Mouse (Mus musculus): ENCODE results near the gene Map7d1.
A peak's percentile ranks its signal among the peaks of the same experiment; 100 is the strongest.
"Not testable (repeated sequence)": the region's sequence is repeated elsewhere in the genome, so short reads cannot be mapped to it uniquely, and the experiment has no call there.

The Map7d1 gene

DNA sequence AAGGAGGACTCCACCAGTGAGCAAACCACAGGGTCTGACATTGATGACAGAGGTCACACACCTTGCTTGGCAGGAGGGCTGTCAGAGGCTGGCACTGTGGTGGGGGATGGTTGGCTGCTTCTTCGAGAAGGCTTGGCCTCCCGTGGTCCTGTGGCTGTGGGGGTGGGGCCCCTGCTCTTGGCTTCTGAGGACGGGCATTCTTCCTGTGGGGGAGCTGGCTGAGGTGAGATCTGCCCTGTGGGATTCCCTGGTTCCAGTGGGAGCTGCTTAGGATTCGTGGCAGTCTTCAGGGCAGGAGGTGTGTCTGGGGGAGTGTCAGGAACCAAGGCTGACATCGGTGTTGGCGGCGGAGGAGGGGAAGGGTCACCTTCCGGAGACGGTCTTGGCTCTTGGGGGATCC lies 14.2 kb downstream of the Map7d1 start:
- no peak for DNase-seq (ENCODE audit: extremely low spot score)

DNA sequence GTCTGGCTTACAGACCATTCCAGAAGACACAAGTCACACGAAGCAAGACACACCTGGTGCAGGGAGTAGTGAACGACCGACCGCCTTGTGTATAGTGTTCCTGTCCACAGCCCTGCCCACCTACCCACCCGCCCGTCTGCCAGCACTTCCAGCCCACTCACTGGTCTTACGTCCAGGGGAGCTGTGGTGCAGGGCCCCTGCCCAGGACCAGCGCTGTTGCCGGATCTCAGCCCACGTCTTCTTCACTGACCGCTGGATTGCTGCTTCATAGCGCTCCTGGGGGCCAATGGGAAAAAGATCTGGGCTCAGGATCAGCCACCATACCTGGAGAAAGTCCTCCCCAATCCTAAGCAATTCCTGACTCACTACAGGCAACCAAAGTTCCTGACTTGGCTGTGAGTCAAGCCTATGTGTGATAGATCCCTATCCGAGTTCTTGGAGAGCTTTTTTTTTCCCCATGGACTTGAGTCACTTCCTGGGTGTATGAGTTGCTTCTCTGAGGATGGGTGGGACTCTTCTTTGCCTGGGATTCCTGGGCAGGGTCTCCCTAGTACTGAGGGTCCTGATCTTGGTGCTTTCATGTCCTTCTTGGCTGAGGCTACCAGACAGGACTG lies 16.2 kb downstream of the Map7d1 start:
- DNase-seq (ENCODE audit: extremely low spot score), result no peak

DNA sequence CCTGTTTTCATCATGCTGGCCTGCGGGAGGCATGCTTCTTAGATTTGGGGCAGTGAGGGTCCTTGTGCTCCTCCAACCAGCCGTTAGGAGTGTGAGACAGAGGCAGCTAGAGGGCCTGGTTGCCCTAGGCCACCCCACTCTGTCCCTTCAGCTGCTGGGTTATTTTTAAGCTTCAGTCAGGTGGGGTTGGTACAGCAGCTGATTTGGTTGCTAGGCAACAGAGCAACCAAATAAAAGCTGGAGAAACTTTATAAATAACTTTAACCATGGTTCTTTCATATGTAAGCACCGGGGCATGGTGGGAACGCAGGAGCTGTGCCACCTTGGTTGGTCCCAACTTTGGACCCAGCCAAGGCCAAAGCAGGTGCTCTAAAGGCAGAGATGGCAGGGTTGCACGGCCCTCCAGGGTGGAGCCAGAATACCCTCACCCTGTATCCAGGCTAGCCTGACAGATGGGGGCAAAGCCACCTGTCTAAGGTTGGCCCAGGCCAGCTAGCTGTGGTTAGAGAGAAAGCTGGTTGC lies 18.4 kb downstream of the Map7d1 start:
- no peak for DNase-seq (ENCODE audit: extremely low spot score)

DNA sequence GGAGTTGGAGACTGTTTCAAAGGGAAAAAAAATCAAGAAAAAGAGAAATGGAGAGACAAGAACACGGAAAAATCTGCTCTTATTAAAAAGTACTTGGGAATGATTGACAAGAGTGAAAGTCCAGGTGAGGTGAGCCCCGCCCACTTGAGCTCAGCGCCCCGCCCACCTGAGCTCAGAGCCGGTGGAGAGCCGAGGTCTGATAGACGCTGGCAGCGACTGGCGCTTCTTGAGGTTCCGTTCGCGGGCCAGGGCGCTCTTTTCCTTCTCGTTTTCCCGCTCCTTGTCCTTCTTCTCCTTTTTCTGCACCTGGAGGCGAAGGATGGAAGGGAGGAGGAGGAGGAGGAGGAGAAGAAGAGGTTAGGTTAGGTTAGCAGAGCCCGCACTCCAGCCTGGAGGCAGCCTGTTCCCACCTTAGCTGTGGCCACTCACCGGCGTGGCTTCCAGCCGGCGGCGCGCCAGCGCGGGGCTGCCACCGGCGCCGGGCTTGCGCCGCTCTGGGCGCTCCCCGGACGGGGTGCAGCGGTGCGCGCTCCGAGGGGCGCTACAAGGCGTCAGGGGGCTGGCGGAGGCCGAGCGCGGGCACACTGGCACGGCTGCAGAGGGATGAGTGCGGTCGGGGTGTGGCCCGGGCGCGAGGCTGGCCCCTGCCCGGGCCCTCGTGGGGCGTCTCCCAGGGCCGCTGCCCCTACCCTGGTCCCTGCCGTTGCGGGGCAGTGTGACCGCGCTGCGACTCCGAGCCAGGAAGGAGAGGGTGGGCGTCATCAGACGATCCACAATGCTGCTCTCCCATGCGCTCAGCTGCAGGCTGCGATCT lies 19.5 kb downstream of the Map7d1 start:
- no peak for DNase-seq (ENCODE audit: extremely low spot score)

DNA sequence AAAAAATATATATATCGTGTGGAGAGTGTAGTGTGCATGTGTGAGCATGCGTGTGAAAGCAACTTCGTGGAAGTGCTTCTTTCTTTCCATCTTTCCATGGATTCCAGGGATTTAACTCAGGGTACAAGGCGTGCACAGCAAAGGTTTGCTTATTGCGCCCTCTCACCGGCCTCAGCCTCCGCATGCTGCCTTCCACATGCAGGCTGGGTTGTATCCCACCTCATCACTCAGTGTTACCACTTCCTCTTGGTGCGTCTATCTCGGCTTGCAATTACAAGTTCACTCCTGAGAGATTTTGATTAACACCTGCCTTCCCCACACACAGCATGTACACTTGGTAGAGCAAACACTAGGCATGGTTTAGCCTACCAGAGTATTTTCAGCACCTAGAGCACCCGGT lies 21.0 kb downstream of the Map7d1 start:
- DNase-seq (ENCODE audit: extremely low spot score), result no peak

DNA sequence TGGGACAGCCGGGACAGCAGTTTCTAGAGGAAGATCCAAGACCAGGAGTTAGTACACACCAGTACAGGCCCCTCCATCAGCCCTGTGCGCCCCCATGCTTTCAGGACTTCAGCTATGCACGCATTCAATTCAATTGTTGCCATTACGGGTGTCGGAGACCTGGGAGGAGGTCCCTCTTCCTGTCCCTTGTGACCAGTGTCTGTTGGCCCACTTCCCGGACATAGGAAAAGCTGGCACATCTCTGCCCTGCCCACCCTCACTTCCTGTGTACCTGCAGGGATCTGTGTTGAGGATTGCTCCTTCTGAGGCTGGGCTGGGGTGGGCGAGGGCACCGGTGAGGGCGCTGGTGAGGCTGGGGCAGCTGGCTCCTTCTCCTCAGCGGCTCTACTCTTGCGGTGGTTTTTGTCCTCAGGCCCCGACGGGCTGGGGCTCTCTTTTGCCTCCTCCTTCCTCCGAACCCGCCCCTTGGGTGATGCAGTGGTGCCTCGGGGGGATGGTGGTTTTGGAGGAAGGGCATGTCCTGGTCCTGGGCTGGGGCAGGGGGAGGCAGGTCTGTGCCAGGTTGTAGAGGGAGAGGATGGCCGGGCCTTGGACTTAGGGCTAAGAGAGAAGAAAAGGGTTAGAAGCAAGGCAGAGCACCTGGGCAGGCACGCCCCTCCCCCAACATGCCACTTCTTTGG lies 21.5 kb downstream of the Map7d1 start:
- no peak for DNase-seq (ENCODE audit: extremely low spot score)

DNA sequence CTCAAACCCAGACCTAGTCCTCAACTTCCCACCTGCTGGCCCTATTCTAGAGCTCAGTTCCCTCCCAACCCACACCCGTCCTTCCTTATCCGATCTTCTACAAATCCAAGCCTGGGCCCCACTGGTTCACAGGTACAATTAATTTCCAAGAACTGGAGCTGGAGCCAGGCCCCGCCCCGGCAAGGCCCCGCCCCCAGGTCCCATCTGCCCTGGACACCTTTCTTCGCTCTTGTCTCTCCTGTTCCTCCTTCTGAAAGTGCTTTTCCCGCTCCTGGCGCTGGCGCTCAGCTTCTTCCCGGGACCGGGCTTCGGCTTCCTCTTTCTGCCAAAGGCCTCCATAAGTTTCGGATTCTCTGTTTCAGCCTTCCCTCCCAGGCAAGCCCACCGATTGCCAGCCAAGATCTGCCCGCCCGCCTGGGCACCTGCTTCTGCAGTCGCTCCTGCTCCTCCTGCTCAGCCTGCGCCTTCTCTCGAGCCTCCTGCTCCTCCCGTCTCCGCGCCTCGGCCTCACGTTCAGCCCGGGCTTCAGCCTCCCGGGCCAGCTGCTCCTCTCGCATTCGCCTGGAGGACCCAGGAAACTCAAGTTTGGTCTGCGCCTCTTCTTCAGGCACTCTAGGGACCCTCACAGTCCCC lies 22.4 kb downstream of the Map7d1 start:
- no peak for DNase-seq (ENCODE audit: extremely low spot score)

DNA sequence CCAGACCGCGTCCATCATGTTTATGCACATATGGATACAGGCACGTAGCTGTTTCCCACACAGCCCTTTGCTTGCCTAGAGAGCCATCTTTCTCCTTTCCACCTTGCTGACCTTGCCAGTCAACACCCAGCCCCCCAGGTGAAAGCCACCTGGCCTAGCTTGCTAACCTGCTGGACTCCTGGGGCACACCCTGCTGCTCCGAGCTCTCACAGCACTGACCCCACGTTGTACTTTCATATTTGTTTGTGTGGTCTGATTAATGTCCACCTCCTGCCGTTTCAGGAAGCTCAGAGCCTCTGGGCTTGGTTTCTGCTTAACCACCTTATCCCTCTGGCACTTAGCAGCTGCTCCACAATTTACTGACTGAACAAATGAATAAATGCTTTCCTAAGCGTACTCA lies 26.2 kb downstream of the Map7d1 start:
- no peak for DNase-seq (ENCODE audit: extremely low spot score)

DNA sequence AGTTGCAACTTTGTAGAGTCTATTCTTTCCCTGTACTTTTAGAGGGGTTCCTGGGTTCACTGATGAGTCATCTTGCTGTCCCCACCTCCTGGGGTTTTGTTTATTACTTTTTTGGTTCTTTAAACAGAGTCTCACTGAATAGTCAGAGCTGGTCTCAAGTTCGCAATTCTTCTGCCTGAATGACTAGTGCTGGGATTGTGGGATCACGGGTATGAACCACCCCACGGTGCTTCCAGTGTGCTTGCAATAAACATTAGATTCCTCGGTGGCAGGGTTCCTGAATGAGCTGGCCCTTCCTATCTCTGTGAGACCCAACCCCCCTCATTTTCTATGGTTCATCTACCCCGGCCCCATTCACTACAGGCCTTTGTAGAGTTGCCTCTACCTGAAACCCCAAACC lies 28.0 kb downstream of the Map7d1 start:
- DNase-seq (ENCODE audit: extremely low spot score), result no peak

DNA sequence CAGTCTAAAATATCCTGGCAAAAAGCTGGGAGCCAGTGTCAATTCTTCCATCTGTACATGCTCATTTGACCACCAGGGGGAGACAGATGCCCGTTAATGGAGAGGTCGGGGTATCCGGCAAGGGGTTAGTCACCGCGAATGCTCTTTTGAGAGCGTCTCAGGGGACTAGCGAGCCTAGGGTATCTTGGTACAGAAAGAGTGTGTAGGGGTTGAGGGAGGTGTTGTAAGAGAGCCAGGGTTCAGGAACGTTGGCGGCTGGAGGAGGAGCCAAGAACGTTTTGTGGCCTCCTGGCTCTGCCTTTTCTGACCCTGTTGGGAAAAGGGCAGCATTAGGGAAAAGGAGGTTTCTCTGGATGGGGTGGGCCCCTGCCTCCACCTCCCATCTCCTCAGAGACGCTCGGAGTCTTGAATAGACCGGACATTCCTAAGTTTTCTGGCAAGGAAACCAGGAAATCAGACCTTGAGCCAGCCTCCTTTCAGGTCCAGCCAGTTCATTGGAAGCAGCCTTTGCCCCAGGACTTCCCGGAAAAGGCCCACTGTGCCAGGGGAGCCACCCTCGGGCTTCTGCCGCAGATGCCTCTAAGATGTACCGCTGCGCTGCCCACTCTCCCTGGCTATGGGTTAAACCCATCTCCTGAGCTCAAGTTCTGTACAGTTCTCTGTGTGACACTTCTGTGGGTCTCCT lies 28.9 kb downstream of the Map7d1 start:
- DNase-seq (ENCODE audit: extremely low spot score), result peak; percentile 88

DNA sequence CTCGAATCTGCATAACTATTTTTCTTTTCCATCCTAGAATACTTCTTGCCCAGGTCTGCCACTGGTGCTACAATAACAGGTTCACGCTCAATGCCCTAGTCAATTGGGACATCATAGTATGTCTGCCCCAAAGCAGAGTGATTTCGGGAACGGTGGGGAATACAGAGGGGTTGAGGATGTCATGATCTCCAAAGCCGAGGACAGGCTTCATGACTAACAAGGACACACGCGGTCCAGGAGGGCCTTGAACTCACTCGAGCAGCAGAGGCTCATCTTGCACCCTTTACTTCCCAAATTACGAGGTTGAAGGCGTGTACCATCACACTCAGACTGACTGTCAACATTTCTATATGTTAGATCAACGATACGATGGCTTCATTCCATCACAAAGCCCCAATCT lies 29.5 kb downstream of the Map7d1 start:
- DNase-seq (ENCODE audit: extremely low spot score), result no peak

DNA sequence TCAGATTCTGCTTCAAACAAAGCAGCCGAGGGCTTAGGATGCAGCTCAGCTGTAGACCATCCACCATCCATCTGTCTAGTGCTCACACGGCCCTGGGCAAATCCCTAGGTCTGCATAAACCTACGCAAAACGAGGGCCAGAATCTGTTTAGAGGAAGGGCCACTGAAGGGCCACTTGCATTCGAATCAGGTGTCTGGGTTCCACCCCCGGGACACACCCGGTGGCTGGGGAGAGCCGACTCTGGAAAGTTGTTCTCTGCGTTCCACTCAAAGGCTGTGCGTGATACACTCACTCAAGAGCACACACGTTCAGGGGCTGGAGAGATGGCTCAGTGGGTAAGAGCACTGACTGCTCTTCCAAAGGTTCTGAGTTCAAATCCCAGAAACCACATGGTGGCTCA lies 33.5 kb downstream of the Map7d1 start:
- DNase-seq (ENCODE audit: extremely low spot score), result no peak

DNA sequence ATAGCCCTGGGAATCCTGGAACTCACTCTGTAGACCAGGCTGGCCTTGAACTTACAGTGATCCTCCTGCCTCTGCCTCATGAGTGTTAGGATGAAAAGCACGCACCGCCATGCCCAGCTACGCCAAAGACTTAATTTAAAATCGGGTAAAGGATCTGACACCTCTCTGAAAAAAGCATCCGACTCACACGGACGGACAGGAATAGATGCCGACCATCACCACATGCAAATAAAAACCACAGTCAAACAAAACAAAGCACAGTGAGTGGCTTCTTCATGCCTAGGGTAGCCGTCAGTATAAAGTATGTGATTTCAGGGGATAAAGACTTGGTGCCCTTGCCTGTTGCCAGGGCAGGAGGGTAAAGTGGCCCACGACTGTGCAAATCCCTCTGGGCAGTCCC lies 36.1 kb downstream of the Map7d1 start:
- no peak for DNase-seq (ENCODE audit: extremely low spot score)

DNA sequence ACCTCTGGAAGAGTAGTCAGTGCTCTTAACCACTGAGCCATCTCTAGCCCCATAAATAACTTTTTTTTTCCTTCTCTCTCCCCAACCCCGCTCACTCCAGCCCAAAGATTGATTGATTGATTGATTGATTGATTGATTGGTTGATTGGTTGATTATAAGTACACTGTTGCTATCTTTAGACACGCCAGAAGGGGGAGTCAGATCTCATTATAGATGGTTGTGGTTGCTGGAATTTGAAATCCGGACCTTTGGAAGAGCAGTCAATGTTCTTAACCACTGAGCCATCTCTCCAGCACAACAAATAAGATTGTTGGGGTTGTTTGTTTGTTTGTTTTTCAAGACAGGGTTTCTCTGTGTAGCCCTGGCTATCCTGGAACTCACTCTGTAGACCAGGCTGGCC lies 36.6 kb downstream of the Map7d1 start:
- not testable (repeated sequence) for DNase-seq (ENCODE audit: extremely low spot score)

DNA sequence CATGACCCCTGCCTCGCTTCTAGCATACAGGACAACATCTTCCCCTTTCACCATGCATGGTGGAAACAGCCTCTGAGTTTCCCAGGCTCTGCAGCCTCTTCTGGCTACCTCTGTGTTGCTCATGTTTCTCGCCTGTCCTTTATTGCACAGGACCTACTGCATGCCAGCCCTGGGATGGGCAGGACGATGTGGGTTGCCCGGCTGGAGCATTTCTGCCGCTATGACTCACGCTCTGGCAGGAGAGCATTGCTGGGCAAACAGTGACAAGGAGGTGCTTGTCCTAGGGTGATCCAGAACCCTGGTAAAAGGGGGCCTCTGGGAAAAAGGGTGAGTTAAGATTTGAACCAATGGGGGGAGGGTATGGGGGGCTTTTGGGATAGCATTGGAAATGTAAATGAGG lies 38.4 kb downstream of the Map7d1 start:
- no peak for DNase-seq (ENCODE audit: extremely low spot score)

DNA sequence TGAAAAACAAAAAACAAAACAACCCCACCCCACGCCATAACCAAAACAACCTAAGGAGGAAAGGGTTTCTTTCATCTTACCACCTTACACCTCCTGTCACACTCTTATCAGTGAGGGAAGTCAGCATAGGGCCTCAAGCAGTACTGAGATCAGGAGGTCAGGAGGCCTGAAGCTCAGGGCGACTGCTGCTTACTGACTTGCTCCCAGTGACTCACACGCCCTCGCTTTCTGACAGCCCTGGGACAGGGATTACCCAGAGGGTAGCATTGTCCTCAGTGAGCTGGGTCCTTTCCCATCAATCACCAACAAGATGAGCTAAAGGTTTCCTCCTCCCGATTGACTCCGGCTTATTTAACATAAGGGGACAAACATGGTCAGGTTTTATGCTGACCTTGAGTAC lies 49.1 kb downstream of the Map7d1 start:
- DNase-seq (ENCODE audit: extremely low spot score), result no peak

DNA sequence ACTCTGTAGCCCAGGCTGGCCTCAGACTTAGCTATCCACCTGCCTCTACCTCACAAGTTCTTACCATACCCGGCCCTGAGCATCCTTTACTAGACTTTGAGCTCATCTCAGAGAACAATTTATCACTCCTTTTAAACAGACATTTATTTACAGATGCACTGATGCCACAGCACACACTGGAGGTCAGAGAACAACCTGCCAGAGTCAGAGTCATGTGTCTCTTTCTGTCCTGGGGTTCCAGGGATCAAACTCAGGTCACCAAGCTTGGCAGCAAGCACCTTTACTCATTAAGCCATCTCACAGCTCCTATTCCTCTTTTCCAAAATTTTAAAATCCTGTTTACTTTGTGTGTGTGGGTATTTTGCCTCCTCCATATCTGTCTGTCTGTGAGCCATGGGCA lies 50.8 kb downstream of the Map7d1 start:
- no peak for DNase-seq (ENCODE audit: extremely low spot score)

DNA sequence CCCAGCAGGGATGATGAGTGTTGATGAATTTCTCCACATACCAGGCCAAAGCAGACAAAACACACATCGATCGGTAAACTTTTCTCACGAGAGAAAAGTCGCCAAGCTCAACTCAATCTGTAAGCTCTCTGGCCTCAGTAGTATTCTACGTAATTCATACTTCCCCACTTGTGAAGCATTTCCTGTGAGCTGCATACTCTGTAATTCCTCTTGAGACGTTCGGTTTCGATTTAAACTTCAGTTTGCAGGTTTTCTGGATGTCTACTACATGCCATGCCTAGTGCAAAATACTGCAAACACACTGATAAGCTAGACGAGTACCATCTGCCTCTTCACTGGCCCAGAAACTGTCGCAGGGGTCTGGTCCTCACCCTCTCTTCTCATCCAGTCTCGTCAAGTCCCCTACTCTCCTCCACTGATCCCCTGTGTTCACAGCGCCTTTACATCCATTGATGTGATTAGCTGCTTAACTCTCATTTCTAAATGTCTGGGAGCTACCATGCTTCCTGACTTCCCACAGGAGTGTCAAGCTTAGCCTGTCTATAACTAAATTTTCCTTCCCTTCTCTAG lies 51.4 kb downstream of the Map7d1 start:
- no peak for DNase-seq (ENCODE audit: extremely low spot score)

DNA sequence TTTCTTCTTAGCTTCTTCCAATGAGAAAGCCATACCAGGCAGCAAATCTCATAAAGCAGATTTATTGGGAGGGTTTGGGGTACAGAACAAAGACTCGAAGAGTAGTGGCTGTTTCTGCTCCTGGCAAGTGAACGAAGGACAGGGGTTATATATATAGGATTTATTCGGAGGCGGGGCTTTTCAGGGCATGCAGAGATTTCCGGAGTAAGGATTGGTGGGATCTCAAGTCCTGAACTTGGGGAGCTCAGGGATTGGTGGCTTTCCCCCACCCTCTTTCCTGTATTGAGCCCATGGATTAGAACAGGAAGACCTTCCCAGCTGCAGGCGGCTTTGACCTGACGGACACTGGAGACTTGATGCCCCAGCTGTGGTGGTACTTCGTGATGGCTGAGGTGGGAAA lies 52.1 kb downstream of the Map7d1 start:
- DNase-seq (ENCODE audit: extremely low spot score), result no peak

DNA sequence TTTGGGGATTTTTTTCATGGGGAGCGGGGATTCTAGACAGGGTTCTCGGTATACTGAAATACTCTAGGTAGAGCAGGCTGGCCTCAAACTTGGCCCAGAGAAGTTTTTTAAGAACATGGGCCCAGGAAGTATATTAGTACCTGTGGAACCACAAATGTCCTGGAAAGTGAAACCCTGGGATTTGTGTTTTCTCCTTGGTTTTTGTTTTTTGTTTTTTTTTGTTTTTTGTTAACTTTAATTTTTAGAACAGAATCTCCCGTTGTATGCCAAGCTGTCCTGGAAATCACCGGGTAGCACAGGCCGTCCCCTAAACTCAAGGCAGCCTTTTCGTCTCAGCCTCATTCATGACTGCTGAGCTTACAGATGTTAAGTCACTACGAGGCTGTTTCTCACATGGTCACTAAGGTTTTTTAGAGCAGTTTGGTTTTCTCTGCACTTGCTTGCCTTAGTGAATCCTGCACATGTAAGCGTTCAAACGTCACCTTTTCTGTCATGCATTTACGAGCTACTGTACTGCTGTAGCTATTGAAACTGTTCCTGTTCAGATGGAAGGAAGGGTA lies 52.7 kb downstream of the Map7d1 start:
- peak; percentile 10 for DNase-seq (ENCODE audit: extremely low spot score)
